Mouse (Mus musculus): ENCODE results near the gene Wnt10a.
A peak's percentile ranks its signal among the peaks of the same experiment; 100 is the strongest.
"Not testable (repeated sequence)": the region's sequence is repeated elsewhere in the genome, so short reads cannot be mapped to it uniquely, and the experiment has no call there.

Gene Wnt10a

DNA sequence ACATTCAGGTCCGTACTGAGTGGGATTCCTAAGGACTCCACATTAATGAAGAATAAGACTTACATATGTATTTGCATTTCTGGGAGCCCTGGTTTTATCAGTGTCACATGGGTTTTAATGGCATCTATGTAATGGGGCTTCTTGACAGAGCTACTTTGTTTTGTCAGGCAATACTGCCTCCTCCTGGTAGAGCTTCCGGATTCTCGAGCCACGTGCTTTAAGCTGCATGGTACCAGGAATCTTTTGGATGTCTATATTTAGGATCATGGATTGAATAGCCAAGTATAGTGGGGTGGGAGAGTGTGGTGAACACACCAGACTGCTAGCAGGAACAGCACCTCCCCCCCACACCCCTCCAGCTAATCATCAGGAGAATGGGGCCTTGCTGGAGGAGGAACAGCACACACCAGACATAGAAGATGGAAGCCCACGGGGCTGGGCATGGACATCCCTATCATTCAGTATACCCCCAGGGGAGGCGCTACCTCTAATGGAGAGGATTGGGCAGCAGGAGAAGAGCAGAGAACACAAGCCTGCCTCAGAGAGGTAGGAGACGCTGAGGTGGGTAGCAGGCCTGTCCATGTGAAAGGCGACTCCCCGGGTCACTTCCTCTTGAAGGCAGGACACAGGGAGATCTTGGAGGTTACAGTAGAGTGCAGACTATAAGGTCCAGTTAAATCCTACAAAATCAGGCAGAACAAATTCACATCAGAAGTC lies 23.8 kb downstream of the Wnt10a start:
- no peak for DNase-seq (ENCODE audit: inconsistent ontology term)

DNA sequence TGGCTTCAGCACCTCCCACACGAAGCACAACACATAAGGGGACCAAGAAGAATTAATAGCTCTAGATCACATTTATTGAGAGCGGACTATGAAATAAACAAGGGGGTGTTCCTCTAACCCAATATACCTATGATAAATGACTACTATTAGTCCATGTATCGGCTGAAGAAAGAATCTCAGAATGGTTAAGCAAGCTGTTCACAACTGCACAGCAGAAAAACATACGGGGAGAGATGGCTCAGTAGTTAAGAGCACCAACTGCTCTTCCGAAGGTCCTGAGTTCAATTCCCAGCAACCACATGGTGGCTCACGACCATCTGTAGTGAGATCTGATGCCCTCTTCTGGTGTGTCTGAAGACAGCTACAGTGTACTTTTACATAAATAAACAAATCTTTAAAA lies 24.6 kb downstream of the Wnt10a start:
- not testable (repeated sequence) for DNase-seq (ENCODE audit: inconsistent ontology term)

GRCm38 (mm10) chr1:74816612-74817199 lies 25.4 kb downstream of the Wnt10a start:
- DNase-seq (ENCODE audit: inconsistent ontology term): peak; percentile 90

- no peak for DNase-seq (ENCODE audit: inconsistent ontology term)
These were observed 25.9 kb downstream of the Wnt10a start for GRCm38 (mm10) chr1:74817219-74817618.

DNA sequence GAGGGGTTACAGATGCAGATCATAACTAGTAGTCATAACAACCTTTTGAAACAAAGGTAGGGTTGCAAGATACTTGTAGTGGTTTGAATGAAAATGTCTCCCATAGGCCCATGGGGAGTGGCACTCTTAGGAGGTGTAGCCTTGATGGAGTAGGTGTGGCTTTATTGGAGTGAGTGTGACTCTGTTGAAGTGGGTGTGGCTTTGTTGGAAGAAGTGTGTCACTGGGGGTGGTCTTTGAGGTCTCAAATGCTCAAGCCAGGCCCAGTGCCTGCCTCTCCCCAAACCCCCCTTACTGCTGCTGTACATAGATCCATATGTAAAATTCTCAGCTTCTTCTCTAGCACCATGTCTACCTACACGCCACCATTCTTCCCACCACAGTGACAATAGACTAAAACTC lies 27.2 kb downstream of the Wnt10a start:
- no peak for DNase-seq (ENCODE audit: inconsistent ontology term)

- not testable (repeated sequence) for DNase-seq (ENCODE audit: inconsistent ontology term)
These were observed 32.3 kb downstream of the Wnt10a start for GRCm38 (mm10) chr1:74823598-74823997.

GRCm38 (mm10) chr1:74824518-74825302 lies 33.4 kb downstream of the Wnt10a start:
- no peak for DNase-seq (ENCODE audit: inconsistent ontology term)

GRCm38 (mm10) chr1:74830061-74830460 lies 38.7 kb downstream of the Wnt10a start:
- DNase-seq (ENCODE audit: inconsistent ontology term): no peak

DNA sequence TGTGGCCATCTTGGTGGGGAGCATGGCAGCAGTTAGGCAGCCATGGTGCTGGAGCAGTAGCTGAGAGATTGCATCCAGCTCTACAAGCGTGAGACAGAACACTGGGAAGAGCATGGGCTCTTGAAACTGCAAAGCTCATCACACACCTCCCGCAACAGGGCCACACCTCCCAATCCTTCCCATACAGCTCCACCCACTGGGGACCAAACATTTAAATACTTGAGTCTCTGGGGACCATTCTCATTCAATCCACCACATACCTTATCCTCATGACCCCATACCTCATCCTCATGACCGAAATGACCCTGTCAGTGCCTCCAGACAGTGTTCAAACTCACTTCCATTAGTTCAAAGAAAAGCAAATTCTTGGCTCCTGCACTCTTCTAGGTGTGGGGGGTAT lies 41.9 kb downstream of the Wnt10a start:
- no peak for DNase-seq (ENCODE audit: inconsistent ontology term)

GRCm38 (mm10) chr1:74843090-74843489 lies 51.8 kb downstream of the Wnt10a start:
- DNase-seq (ENCODE audit: inconsistent ontology term): no peak

DNA sequence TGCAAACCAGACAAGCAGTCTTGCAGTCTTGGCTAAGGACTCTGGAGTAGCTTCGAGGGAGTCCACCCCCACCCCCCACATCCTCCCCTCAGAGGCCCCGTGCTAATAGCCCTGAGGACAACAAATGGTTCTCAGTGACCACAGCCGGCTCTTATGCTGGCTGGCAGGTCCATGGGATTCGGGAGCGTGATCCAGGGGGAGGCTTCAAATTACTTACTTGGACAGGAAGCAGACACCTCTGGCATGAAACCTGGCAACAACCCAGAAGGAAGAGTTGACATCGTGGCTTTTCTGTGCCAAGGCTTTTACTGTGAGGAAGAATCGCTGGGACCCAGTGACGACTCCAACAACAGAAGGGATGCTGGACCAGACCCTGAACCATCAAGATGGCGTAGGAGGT lies 55.0 kb downstream of the Wnt10a start:
- no peak for DNase-seq (ENCODE audit: inconsistent ontology term)

DNA sequence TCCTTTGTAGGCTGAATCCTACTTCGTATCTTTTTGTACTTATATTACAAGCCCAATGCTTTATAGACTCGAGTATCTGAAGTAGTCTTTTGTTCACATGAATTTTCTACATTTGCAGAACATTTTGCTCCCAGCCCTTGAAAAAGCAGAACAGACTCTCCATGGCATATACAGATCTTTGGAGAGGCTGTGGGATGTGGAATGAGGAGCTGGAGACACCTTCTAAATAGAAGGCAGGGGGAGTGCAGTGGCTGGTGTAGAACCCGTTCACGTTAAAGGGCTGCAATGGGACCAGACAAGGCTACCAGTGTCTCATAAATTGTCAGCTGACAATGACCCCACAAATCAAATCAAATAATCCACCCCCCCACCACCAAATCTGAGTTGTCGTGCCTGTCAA lies 57.6 kb downstream of the Wnt10a start:
- DNase-seq (ENCODE audit: inconsistent ontology term): no peak

DNA sequence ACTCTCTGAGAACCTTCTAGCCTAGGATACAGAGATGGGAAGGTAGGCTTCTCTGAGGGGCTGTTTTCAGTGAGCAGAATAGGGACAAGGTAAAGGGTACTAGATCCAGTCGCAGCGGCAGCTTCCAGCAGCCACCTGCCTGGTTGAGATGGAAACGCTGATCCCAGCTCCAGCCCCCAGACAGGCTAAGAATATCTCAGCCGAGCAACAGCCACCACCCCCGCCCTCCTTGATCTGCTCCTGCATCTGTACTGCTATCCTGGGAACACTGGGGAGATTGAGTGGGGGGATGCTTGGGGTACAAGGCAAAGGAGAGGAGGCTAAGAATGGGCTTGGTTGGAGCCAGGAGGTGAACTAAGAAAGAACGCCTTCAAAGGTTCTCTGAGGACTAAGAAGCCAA lies 58.9 kb downstream of the Wnt10a start:
- no peak for DNase-seq (ENCODE audit: inconsistent ontology term)

GRCm38 (mm10) chr1:74851001-74851775 lies 59.9 kb downstream of the Wnt10a start:
- DNase-seq (ENCODE audit: inconsistent ontology term): no peak

Measured in Muller cell, postnatal 12 days (primary cell).